Mouse (Mus musculus) embryonic facial prominence, embryonic 12.5 days (tissue): Measurements from ENCODE around the gene Olfr420. TPM values are rescaled to one million over a fixed set of nuclear protein-coding genes. Genes with fewer than 3 reads are reported as not detected.

Experiments
- ATAC-seq: fragments of 200-750 bp; cut with Nextera tagmentation; 2 replicates; pipeline ENCODE4 v1.8.0; 2017; ENCODE audit not compliant: insufficient number of reproducible peaks, insufficient read depth, low FRiP score, low TSS enrichment
- H3K27ac ChIP-seq: fragments of 300-500 bp; sonication (generic); 2 replicates; pipeline ENCODE4 v1.5.1; 2016; ENCODE audit warnings: mild to moderate bottlenecking
- H3K27me3 ChIP-seq: fragments of 300-500 bp; sonication (generic); 2 replicates; pipeline ENCODE4 v1.6.1; 2016; ENCODE audit warnings: mild to moderate bottlenecking, moderate library complexity
- H3K36me3 ChIP-seq: fragments of 300-500 bp; sonication (generic); 2 replicates; pipeline ENCODE4 v1.6.1; 2016; ENCODE audit warnings: mild to moderate bottlenecking
- H3K4me1 ChIP-seq: fragments of 300-500 bp; sonication (generic); 2 replicates; pipeline ENCODE4 v1.6.1; 2016
- H3K4me2 ChIP-seq: fragments of 300-500 bp; sonication (generic); replicated peaks from 2 replicates; pipeline ENCODE4 v1.6.1; 2016; ENCODE audit warnings: mild to moderate bottlenecking, moderate library complexity
- H3K4me3 ChIP-seq: fragments of 300-500 bp; sonication (generic); 2 replicates; pipeline ENCODE4 v1.5.1; 2016; ENCODE audit warnings: mild to moderate bottlenecking
- H3K9ac ChIP-seq: fragments of 300-500 bp; sonication (generic); 2 replicates; pipeline ENCODE4 v1.6.1; 2016; ENCODE audit warnings: mild to moderate bottlenecking, moderate library complexity
- H3K9me3 ChIP-seq: fragments of 300-500 bp; sonication (generic); 2 replicates; pipeline ENCODE4 v1.6.1; 2016; ENCODE audit warnings: mild to moderate bottlenecking, moderate library complexity
- WGBS: fragments of 180-500 bp; shearing (Covaris S2); methylation state at CpG from one replicate; pipeline ENCODE4 v1.1.7; 2016; 5-methylcytosine and 5-hydroxymethylcytosine counted together
- polyA plus RNA-seq: library from polyadenylated mRNA; unstranded; fragments of >200 nt; fragmentation: Nextera tagmentation; extraction: Ambion mirVana; gene quantifications from 2 replicates; pipeline ENCODE4 v1.2.1, GENCODE M21; 2016

The Olfr420 gene
- polyA plus RNA-seq, 1 experiment from 2014 or later = not detected

GRCm38 (mm10) chr1:174171537-174171936, 16.1 kb downstream of the Olfr420 start:
- Histone ChIP-seq H3K9ac (no peak overlapping the region), H3K36me3 (no peaks in the 10 kb centered on the region), H3K9me3 (no peaks in the 10 kb centered on the region), H3K27ac (no peak overlapping the region), H3K27me3 (no peaks in the 10 kb centered on the region), H3K4me2 (no peak overlapping the region), H3K4me1 (no peaks in the 10 kb centered on the region), H3K4me3 (no peak overlapping the region)
- ATAC-seq = no peak
- WGBS = 55% methylated on average over 2 of the region's 2 CpGs

GRCm38 (mm10) chr1:174172605-174173004, 17.2 kb downstream of the Olfr420 start, which contains the start of gene Spta1:
Gene Spta1 (plus strand): TSS chr1:174172776.
- ATAC-seq = no peak

GRCm38 (mm10) chr1:174204699-174205098, 49.3 kb downstream of the Olfr420 start:
- ATAC-seq = no peak
- H3K36me3 ChIP-seq = no peaks in the 10 kb centered on the region
- no peak overlapping the region for H3K27ac ChIP-seq
- H3K4me3 ChIP-seq = no peak overlapping the region
- H3K27me3 ChIP-seq = no peaks in the 10 kb centered on the region
- no peaks in the 10 kb centered on the region for H3K9me3 ChIP-seq
- WGBS = 75% methylated on average over 7 of the region's 7 CpGs
- no peak overlapping the region for H3K4me2 ChIP-seq
- no peak overlapping the region for H3K9ac ChIP-seq
- H3K4me1 ChIP-seq = no peaks in the 10 kb centered on the region

More at GRCm38 (mm10) chr1:174172605-174173004, 17.2 kb downstream of the Olfr420 start, which contains the start of gene Spta1:
- WGBS = 33% methylated on average over 3 of the region's 3 CpGs
- H3K9ac ChIP-seq = no peak within 1 kb of the TSS
- H3K4me1 ChIP-seq = no peaks in the 10 kb centered on the region
- H3K27me3 ChIP-seq = no peaks in the 10 kb centered on the region
- no peaks in the 10 kb centered on the region for H3K36me3 ChIP-seq
- H3K4me2 ChIP-seq = no peak within 1 kb of the TSS
- no peak within 1 kb of the TSS for H3K4me3 ChIP-seq
- H3K27ac ChIP-seq = no peak within 1 kb of the TSS
- H3K9me3 ChIP-seq = no peaks in the 10 kb centered on the region

Other genes starting within 250 kb of the Olfr420 start
- 0.45 and 0.52 TPM in 2 replicates for gene Ifi211, start 242.6 kb upstream of the Olfr420 start, polyA plus RNA-seq
- 0.67 and 0.74 TPM in 2 replicates for gene Mndal, start 213.1 kb upstream of the Olfr420 start, polyA plus RNA-seq
- 0.20 and 0.40 TPM in 2 replicates for gene Ifi203, start 213.0 kb upstream of the Olfr420 start, polyA plus RNA-seq
- gene Ifi202b, start 172.9 kb upstream of the Olfr420 start, polyA plus RNA-seq = 0.09 and 0.43 TPM in 2 replicates
- gene Ifi205, start 123.8 kb upstream of the Olfr420 start, polyA plus RNA-seq = not detected in 2 replicates
- gene Olfr433, start 114.9 kb upstream of the Olfr420 start, polyA plus RNA-seq = 0.06 and 0.09 TPM in 2 replicates
- gene Olfr432, start 106.4 kb upstream of the Olfr420 start, polyA plus RNA-seq = not detected in 2 replicates
- gene Olfr430, start 89.0 kb upstream of the Olfr420 start, polyA plus RNA-seq = 0.09 TPM in 1 of 2 replicates, not detected in the other
- not detected in 2 replicates for gene Olfr429, start 71.3 kb upstream of the Olfr420 start, polyA plus RNA-seq
- gene Olfr427, start 58.7 kb upstream of the Olfr420 start, polyA plus RNA-seq = not detected in 2 replicates
- 0.22 and 0.79 TPM in 2 replicates for gene Olfr231, start 34.5 kb upstream of the Olfr420 start, polyA plus RNA-seq
- gene Olfr424, start 24.1 kb upstream of the Olfr420 start, polyA plus RNA-seq = not detected in 2 replicates
- gene Spta1, start 17.1 kb downstream of the Olfr420 start, polyA plus RNA-seq = 0.93 and 1.3 TPM in 2 replicates
- not detected in 2 replicates for gene Olfr419, start 96.4 kb downstream of the Olfr420 start, polyA plus RNA-seq
- not detected in 2 replicates for gene Mptx1, start 174.9 kb downstream of the Olfr420 start, polyA plus RNA-seq
- gene Olfr417, start 209.5 kb downstream of the Olfr420 start, polyA plus RNA-seq = not detected in 2 replicates
- gene Olfr248, start 235.4 kb downstream of the Olfr420 start, polyA plus RNA-seq = not detected in 2 replicates